Mouse (Mus musculus) adrenal gland, adult 18-20 months (tissue): ENCODE measurements around the gene Fam43b. TPM values are rescaled to one million over a fixed set of nuclear protein-coding genes. Genes with fewer than 3 reads are reported as not detected.

Experiments
- DNase-seq, 2 experiments: peaks; one replicate each; pipeline ENCODE4 v3.0.0; 2021 to 2022; ENCODE audit warnings: low spot score in 2 of 2
- total RNA-seq, 2 experiments: library from RNA; stranded (reverse); gene quantifications; 1 replicate in 1 of 2; 2 replicates in 1 of 2; pipeline ENCODE4 v1.2.3; 2021

Fam43b gene
- total RNA-seq, 2 experiments from 2014 or later: 1.6 to 2.2 TPM

GRCm38 (mm10) chr4:138395087-138395970 is 999 bp downstream of the Fam43b start:
- DNase-seq: peak in 1 of 2 experiments; percentile 31

- no peak for DNase-seq
These were observed 2.6 kb downstream of the Fam43b start for GRCm38 (mm10) chr4:138393703-138394102.

- no peak for DNase-seq
These were observed 12.5 kb downstream of the Fam43b start for GRCm38 (mm10) chr4:138383789-138384188.

GRCm38 (mm10) chr4:138382462-138382861 is 13.9 kb downstream of the Fam43b start:
- DNase-seq: no peak

- DNase-seq: no peak
These were observed 16.1 kb downstream of the Fam43b start for GRCm38 (mm10) chr4:138380132-138380689.

- peak; percentile 70 to 76 for DNase-seq
These were observed 17.1 kb downstream of the Fam43b start for GRCm38 (mm10) chr4:138379091-138379840.

- no peak for DNase-seq
These were observed 18.8 kb downstream of the Fam43b start for GRCm38 (mm10) chr4:138377526-138377925.

GRCm38 (mm10) chr4:138375117-138375516 is 21.2 kb downstream of the Fam43b start:
- no peak for DNase-seq

- no peak for DNase-seq
These were observed 25.3 kb downstream of the Fam43b start for GRCm38 (mm10) chr4:138370996-138371516.

- no peak for DNase-seq
These were observed 27.6 kb downstream of the Fam43b start for GRCm38 (mm10) chr4:138368498-138369260.

- DNase-seq: peak; percentile 70 to 77
These were observed 28.5 kb downstream of the Fam43b start, which contains the start of gene Cda for GRCm38 (mm10) chr4:138367641-138368497. Cda (minus strand) TSS chr4:138367992.

GRCm38 (mm10) chr4:138366561-138366960 is 29.8 kb downstream of the Fam43b start:
- DNase-seq: no peak

GRCm38 (mm10) chr4:138363511-138363910 is 32.8 kb downstream of the Fam43b start:
- DNase-seq: no peak

- no peak for DNase-seq
These were observed 33.4 kb downstream of the Fam43b start for GRCm38 (mm10) chr4:138362883-138363282.

- DNase-seq: no peak
These were observed 34.9 kb downstream of the Fam43b start for GRCm38 (mm10) chr4:138361370-138361821.

GRCm38 (mm10) chr4:138358176-138358575 is 38.2 kb downstream of the Fam43b start:
- no peak for DNase-seq

- DNase-seq: no peak
These were observed 39.8 kb downstream of the Fam43b start for GRCm38 (mm10) chr4:138356551-138356950.

GRCm38 (mm10) chr4:138356141-138356540 is 40.2 kb downstream of the Fam43b start:
- no peak for DNase-seq

- DNase-seq: no peak
These were observed 40.8 kb downstream of the Fam43b start for GRCm38 (mm10) chr4:138355496-138355895.
